Mouse (Mus musculus) MEL (cell line): Measurements from ENCODE around the gene Gpr142. TPM values are rescaled to one million over a fixed set of nuclear protein-coding genes. Genes with fewer than 3 reads are reported as not detected.

Experiments
- DNase-seq: peaks from one replicate; pipeline ENCODE4 v3.0.0; 2011; ENCODE audit warnings: low read depth, low spot score
- H3K27ac ChIP-seq: 2 replicates; pipeline ENCODE4 v1.5.1; 2012; ENCODE audit warnings: low read depth, mild to moderate bottlenecking, control low read depth, low read length, moderate library complexity; ENCODE audit not compliant: control insufficient read depth
- H3K27me3 ChIP-seq, 2 experiments: fragments of 150-350 bp in 1 of 2; sonication (generic) in 1 of 2; 2 replicates each; pipeline ENCODE4 v1.6.1; 2012; ENCODE audit warnings: low read length in 2 of 2, mild to moderate bottlenecking in 2 of 2, improper control_type of control experiment in 1 of 2, moderate library complexity in 1 of 2; ENCODE audit not compliant: insufficient read depth in 2 of 2, control insufficient read depth in 1 of 2
- H3K36me3 ChIP-seq, 2 experiments: 2 replicates each; pipeline ENCODE4 v1.6.1; 2012 to 2014; ENCODE audit warnings: low read length in 2 of 2, improper control_type of control experiment in 1 of 2, inconsistent platforms in 1 of 2, mild to moderate bottlenecking in 1 of 2; ENCODE audit not compliant: insufficient read depth in 2 of 2, control insufficient read depth in 1 of 2
- H3K4me1 ChIP-seq, 2 experiments: fragments of 150-350 bp in 1 of 2; sonication (generic) in 1 of 2; 2 replicates each; pipeline ENCODE4 v1.6.1; 2012; ENCODE audit warnings: low read length in 2 of 2, improper control_type of control experiment in 1 of 2, mild to moderate bottlenecking in 1 of 2; ENCODE audit not compliant: insufficient read depth in 2 of 2, control insufficient read depth in 1 of 2
- H3K4me3 ChIP-seq, 2 experiments: fragments of 150-350 bp in 1 of 2; sonication (generic) in 1 of 2; 2 replicates each; pipeline ENCODE4 v1.5.1; 2012; ENCODE audit warnings: low read depth in 2 of 2, low read length in 2 of 2, mild to moderate bottlenecking in 2 of 2, moderate library complexity in 2 of 2, control low read depth in 1 of 2, improper control_type of control experiment in 1 of 2; ENCODE audit not compliant: control insufficient read depth in 1 of 2, insufficient read depth in 1 of 2
- H3K79me2 ChIP-seq: 2 replicates; pipeline ENCODE4 v1.6.1; 2012; ENCODE audit warnings: mild to moderate bottlenecking, low read length, moderate library complexity; ENCODE audit not compliant: control insufficient read depth, poor library complexity, insufficient read depth
- H3K9ac ChIP-seq: 2 replicates; pipeline ENCODE4 v1.6.1; 2012; ENCODE audit warnings: low read depth, mild to moderate bottlenecking, control low read depth, low read length, moderate library complexity; ENCODE audit not compliant: control insufficient read depth, poor library complexity, severe bottlenecking
- H3K9me3 ChIP-seq: fragments of 150-350 bp; sonication (generic); replicated peaks from 2 replicates; pipeline ENCODE4 v1.6.1; 2012; ENCODE audit warnings: mild to moderate bottlenecking, low read length, improper control_type of control experiment, moderate library complexity; ENCODE audit not compliant: insufficient read depth
- CHD1 ChIP-seq: IDR thresholded peaks from 2 replicates; pipeline ENCODE4 v1.6.1; 2012; ENCODE audit warnings: low read depth, mild to moderate bottlenecking, inconsistent platforms, low read length, improper control_type of control experiment
- CHD2 ChIP-seq: IDR thresholded peaks from 2 replicates; pipeline ENCODE4 v1.6.1; 2011; ENCODE audit warnings: low read length, improper control_type of control experiment
- CTCF ChIP-seq, 3 experiments: IDR thresholded peaks in 2 of 3; conservative IDR thresholded peaks in 1 of 3; 2 replicates each; pipeline ENCODE4 v1.5.1; 2011 to 2012; ENCODE audit warnings: low read length in 3 of 3, low read depth in 2 of 3, mild to moderate bottlenecking in 2 of 3, improper control_type of control experiment in 1 of 3, inconsistent platforms in 1 of 3, mixed read lengths in 1 of 3, moderate library complexity in 1 of 3; ENCODE audit not compliant: control insufficient read depth in 1 of 3, insufficient read depth in 1 of 3, poor library complexity in 1 of 3, severe bottlenecking in 1 of 3
- E2F4 ChIP-seq: IDR thresholded peaks from 2 replicates; pipeline ENCODE4 v1.6.1; 2011; ENCODE audit warnings: low read depth, low read length, improper control_type of control experiment, borderline replicate concordance
- EP300 ChIP-seq, 2 experiments: IDR thresholded peaks; 2 replicates each; pipeline ENCODE4 v1.6.1; 2011; ENCODE audit warnings: improper control_type of control experiment in 2 of 2, low read length in 2 of 2, low read depth in 1 of 2, mild to moderate bottlenecking in 1 of 2
- ETS1 ChIP-seq: IDR thresholded peaks from 2 replicates; pipeline ENCODE4 v1.6.1; 2012; ENCODE audit warnings: low read depth, mild to moderate bottlenecking, inconsistent platforms, low read length, improper control_type of control experiment, moderate library complexity
- GABPA ChIP-seq: IDR thresholded peaks from 2 replicates; pipeline ENCODE4 v1.6.1; 2012; ENCODE audit warnings: low read depth, mild to moderate bottlenecking, inconsistent platforms, low read length, improper control_type of control experiment, moderate library complexity
- HCFC1 ChIP-seq: IDR thresholded peaks from 2 replicates; pipeline ENCODE4 v1.6.1; 2012; ENCODE audit warnings: low read depth, mild to moderate bottlenecking, inconsistent platforms, low read length, improper control_type of control experiment, moderate library complexity
- MAFK ChIP-seq: IDR thresholded peaks from 2 replicates; pipeline ENCODE4 v1.6.1; 2011; ENCODE audit warnings: low read depth, mild to moderate bottlenecking, low read length, improper control_type of control experiment, borderline replicate concordance
- MAX ChIP-seq: IDR thresholded peaks from 2 replicates; pipeline ENCODE4 v1.6.1; 2011; ENCODE audit warnings: low read length, improper control_type of control experiment
- MXI1 ChIP-seq: IDR thresholded peaks from 2 replicates; pipeline ENCODE4 v1.6.1; 2011; ENCODE audit warnings: mild to moderate bottlenecking, low read depth, low read length, improper control_type of control experiment
- RCOR1 ChIP-seq: IDR thresholded peaks from 2 replicates; pipeline ENCODE4 v1.6.1; 2012; ENCODE audit warnings: low read depth, mild to moderate bottlenecking, inconsistent platforms, low read length, improper control_type of control experiment
- SIN3A ChIP-seq: IDR thresholded peaks from 2 replicates; pipeline ENCODE4 v1.6.1; 2012; ENCODE audit warnings: low read length, improper control_type of control experiment, inconsistent platforms
- SMC3 ChIP-seq: IDR thresholded peaks from 2 replicates; pipeline ENCODE4 v1.6.1; 2011; ENCODE audit warnings: low read depth, low read length, improper control_type of control experiment
- TAL1 ChIP-seq: IDR thresholded peaks from 2 replicates; pipeline ENCODE4 v1.6.1; 2012; ENCODE audit warnings: mild to moderate bottlenecking, inconsistent platforms, low read length, moderate library complexity, mixed read lengths
- TBP ChIP-seq: IDR thresholded peaks from 2 replicates; pipeline ENCODE4 v1.8.0; 2011; ENCODE audit warnings: low read depth, low read length, improper control_type of control experiment
- USF2 ChIP-seq, 2 experiments: IDR thresholded peaks; 2 replicates each; pipeline ENCODE4 v1.6.1; 2011 to 2012; ENCODE audit warnings: improper control_type of control experiment in 2 of 2, low read length in 2 of 2, borderline replicate concordance in 1 of 2, inconsistent platforms in 1 of 2, low read depth in 1 of 2, mild to moderate bottlenecking in 1 of 2; ENCODE audit not compliant: insufficient read depth in 1 of 2
- ZKSCAN1 ChIP-seq: IDR thresholded peaks from 2 replicates; pipeline ENCODE4 v1.6.1; 2012; ENCODE audit warnings: low read depth, mild to moderate bottlenecking, inconsistent platforms, low read length, improper control_type of control experiment, moderate library complexity
- polyA plus RNA-seq, 2 experiments: library from polyadenylated mRNA; stranded (reverse) in 1 of 2; unstranded in 1 of 2; fragments of >175 nt in 1 of 2; fragments of >200 nt in 1 of 2; gene quantifications; 2 replicates each; pipeline versions ENCODE4 v1.2.1 to v1.2.4; 2012; ENCODE audit warnings: low replicate concordance in 2 of 2, low read depth in 1 of 2; ENCODE audit not compliant: insufficient read length in 2 of 2, insufficient read depth in 1 of 2, missing spikeins in 1 of 2
- total RNA-seq: library from RNA; depleted of rRNA; stranded (reverse); fragments of 300-350 nt; gene quantifications from 2 replicates; pipeline ENCODE4 v1.2.3, GENCODE M21; 2012

Gene Gpr142
- total and polyA plus RNA-seq, 3 experiments: not detected

DNA sequence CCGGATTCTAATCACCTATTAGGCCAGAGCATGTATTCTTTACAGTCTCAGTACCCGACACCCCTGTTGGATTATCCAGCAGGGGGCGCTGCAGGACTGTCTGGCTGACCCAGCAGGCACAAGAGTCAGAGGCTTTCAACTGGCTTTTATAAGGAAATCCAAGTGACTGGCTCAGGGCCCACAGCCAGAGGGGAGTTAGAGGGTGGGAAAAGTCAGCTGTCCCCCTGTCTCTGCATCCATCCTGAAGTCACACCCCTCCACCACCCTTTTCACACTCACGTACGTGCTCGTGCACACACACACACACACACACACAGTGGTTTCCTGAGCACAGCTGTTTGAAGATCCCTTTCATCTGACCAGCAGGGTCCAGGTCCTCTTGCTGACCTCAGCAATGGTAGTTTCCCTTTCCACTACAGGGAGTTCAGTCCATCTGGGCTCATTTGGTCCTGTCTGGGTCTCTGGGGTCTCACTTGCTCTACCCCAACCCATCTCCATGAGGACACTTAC lies 14.1 kb downstream of the Gpr142 start:
- Histone ChIP-seq H3K9ac (no peak overlapping the region), H3K4me1 (no peaks in the 10 kb centered on the region), H3K9me3 (no peaks in the 10 kb centered on the region), H3K36me3 (no peaks in the 10 kb centered on the region), H3K27me3 (no peaks in the 10 kb centered on the region), H3K79me2 (no peaks in the 10 kb centered on the region), H3K27ac (no peak overlapping the region), H3K4me3 (no peak overlapping the region)
- DNase-seq: no peak
- peak in 2 of 3 experiments; percentile 12 to 27; a peak in 1 of 6 replicates for TF ChIP-seq CTCF (IDR thresholded peaks at IDR 0.05 in 2 of 3, conservative IDR thresholded peaks at IDR 0.05 in 1 of 3; ENCODE audit: control insufficient read depth in 1 of 3, insufficient read depth in 1 of 3, low read depth in 2 of 3, low read length in 3 of 3, poor library complexity in 1 of 3, severe bottlenecking in 1 of 3)
- no peak for TF ChIP-seq E2F4

DNA sequence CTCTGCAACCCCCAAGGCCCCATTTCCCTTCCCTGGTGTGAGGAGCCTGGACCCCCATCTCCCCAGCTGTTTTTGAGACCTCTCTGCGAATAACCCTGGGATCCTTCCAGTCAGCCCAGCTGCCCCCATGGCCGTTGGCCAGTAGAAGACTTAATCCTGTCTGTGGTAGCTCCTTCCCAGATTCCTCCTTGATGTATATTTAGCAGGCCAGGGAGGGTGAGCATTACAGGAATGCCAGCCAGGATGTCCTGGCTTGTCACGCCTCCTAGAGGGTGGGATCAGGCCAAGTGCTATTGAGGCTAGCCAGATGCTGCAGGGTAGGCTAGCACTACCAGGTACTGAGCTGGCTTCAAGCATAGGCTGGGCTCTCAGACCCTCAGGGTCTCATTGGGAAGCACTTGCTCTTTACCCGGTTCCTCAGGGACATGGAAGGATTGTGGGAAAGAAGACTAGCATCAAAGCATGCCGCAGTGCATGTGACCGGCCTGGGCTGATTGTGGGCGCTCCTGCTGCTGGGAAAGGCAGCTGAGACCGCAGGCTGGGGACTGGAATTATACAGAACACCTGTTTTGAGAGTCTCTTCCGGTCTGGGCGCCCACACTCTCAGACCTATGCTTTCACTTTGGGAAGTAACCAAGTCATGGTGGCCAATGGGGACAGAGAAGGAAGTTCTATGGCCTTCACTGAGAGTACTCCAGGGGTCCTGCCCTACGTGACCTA lies 16.3 kb downstream of the Gpr142 start:
- Histone ChIP-seq H3K9me3 (no peaks in the 10 kb centered on the region), H3K36me3 (no peaks in the 10 kb centered on the region), H3K79me2 (no peaks in the 10 kb centered on the region), H3K9ac (no peak overlapping the region), H3K27ac (no peak overlapping the region), H3K4me3 (no peak overlapping the region), H3K4me1 (no peaks in the 10 kb centered on the region), H3K27me3 (no peaks in the 10 kb centered on the region)
- TF ChIP-seq MXI1: no peak
- TF ChIP-seq ETS1: no peak
- no peak for TF ChIP-seq GABPA
- no peak for TF ChIP-seq SIN3A
- no peak for TF ChIP-seq TAL1
- no peak for TF ChIP-seq MAFK
- TF ChIP-seq HCFC1: no peak
- TF ChIP-seq RCOR1: no peak
- no peak for TF ChIP-seq TBP
- no peak for TF ChIP-seq MAX
- TF ChIP-seq CHD1: no peak
- no peak for TF ChIP-seq CHD2
- TF ChIP-seq USF2 (IDR thresholded peaks at IDR 0.05; ENCODE audit: borderline replicate concordance in 1 of 2, insufficient read depth in 1 of 2, low read depth in 1 of 2, low read length in 2 of 2): no peak
- no peak for TF ChIP-seq ZKSCAN1
- TF ChIP-seq SMC3: no peak
- no peak for TF ChIP-seq EP300 (IDR thresholded peaks at IDR 0.05; ENCODE audit: low read depth in 1 of 2, low read length in 2 of 2)
- no peak for TF ChIP-seq CTCF (IDR thresholded peaks at IDR 0.05 in 2 of 3, conservative IDR thresholded peaks at IDR 0.05 in 1 of 3; ENCODE audit: control insufficient read depth in 1 of 3, insufficient read depth in 1 of 3, low read depth in 2 of 3, low read length in 3 of 3, poor library complexity in 1 of 3, severe bottlenecking in 1 of 3)
- no peak for DNase-seq
